Mouse (Mus musculus) left cerebral cortex, adult 2 months (tissue): ENCODE data around the gene Spata20. TPM values are rescaled to one million over a fixed set of nuclear protein-coding genes. Genes with fewer than 3 reads are reported as not detected.

Experiments used
- DNase-seq, 2 experiments: peaks; one replicate each; pipeline ENCODE4 v3.0.0; 2021 to 2022; ENCODE audit warnings: low spot score in 2 of 2, mixed read lengths in 1 of 2; ENCODE audit errors: extremely low spot score in 1 of 2
- H3K27ac ChIP-seq: fragments of 200-600 bp; 2 replicates; pipeline ENCODE4 v1.8.1; 2022
- H3K4me3 ChIP-seq: fragments of 200-600 bp; 2 replicates; pipeline ENCODE4 v1.8.1; 2022
- CTCF ChIP-seq: fragments of 200-600 bp; IDR thresholded peaks from 2 replicates; pipeline ENCODE4 v1.8.1; 2022; ENCODE audit warnings: antibody characterized with exemption, mild to moderate bottlenecking, moderate library complexity
- intact Hi-C: fragments of 180-260 bp; cut with DNase I; formaldehyde crosslinking; loops from one replicate; pipeline ENCODE4 v1.15.1; 2025
- long read RNA-seq, 2 experiments: library from polyadenylated mRNA; stranded (forward); transcript quantifications; one replicate each; pipeline ENCODE4 v2.0.0; 2021; ENCODE audit warnings: borderline mapping rate in 2 of 2
- total RNA-seq, 2 experiments: library from RNA; stranded (reverse); gene quantifications; 2 replicates each; pipeline ENCODE4 v1.2.3; 2021

Gene Spata20
- total RNA-seq, result under 1 TPM; 0.41 to 0.51 TPM
- long read RNA-seq, experiment 1, result 0 reads
- long read RNA-seq, experiment 2, result 0 reads

DNA sequence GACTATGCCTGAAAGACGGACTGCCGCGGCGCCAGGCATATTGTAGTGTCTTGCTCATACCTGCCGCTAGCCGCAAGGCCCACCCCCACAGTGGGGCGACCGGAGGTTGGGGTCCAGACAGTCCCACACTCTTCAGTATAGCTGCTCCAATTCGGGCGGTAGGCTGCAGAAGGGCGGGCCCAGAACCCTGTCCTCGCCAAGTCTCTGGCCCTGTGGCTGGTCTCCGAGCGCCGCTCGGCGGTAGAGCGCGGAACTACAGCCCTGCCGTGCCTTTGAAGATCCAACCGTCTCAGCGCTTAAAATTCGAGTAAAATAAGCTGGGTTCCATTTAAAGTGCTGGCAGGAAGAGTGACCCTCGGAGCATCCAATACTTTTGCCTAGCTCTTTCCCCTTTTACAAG lies at the start of gene Spata20:
Gene Spata20 (minus strand): TSS at position 179 of the 400 bp plus-strand sequence.
- peak; percentile 84 to 95 for DNase-seq
- intact Hi-C loops, result loop anchor here (1.0 to 5.0 kb wide), 3 partner anchors 146 to 354 kb away; no protein-coding TSS in a partner anchor
- no peak within 1 kb of the TSS for H3K27ac ChIP-seq
- peak within 1 kb of the TSS; percentile 26; the same call in 1 of the 2 replicates for H3K4me3 ChIP-seq
- TF ChIP-seq CTCF, result peak; percentile 100

DNA sequence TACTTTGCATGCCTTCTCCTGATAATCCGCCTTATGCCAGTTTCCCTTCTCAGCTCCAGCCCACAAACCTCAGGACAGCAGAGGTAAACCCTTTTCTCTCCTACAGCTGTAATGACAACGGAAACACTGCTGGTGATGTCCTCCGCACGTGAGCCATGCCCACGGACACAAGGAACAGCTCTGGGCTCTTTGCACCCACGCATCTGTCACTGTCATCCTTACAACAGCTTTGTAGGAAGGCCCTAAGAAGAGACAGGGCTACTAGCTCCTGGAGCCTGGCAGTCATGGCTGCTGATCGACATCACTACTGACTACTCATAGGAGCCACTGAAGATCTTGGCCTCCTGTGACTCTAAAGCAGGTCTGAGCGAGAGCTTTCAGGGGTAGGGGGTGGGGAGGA lies 47.2 kb upstream of the Spata20 start:
- DNase-seq, result peak in 1 of 2 experiments; percentile 33
- TF ChIP-seq CTCF, result no peak
- peak overlapping the region; percentile 57; the same call in 1 of the 2 replicates for H3K27ac ChIP-seq
- intact Hi-C loops, result no loop called here
- H3K4me3 ChIP-seq, result no peak overlapping the region

DNA sequence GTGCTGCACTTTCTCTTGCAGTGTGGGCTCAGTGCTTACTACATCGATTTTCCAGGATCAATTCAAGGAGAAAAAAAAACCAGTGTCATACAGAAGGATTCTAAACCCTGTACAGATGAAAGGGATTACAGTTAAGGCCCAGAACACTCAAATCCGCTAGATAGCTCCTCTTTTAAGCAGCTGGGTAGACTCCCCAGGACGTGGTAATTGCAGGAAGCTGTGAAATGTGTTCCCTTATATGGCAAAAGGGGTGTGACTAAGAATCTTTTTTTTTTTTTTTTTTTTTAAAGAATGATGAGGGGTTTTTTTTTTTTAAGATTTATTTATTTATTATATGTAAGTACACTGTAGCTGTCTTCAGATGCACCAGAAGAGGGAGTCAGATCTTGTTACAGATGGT lies 42.9 kb upstream of the Spata20 start:
- no peak for DNase-seq
- Histone ChIP-seq H3K4me3 (no peak overlapping the region), H3K27ac (no peak overlapping the region)
- TF ChIP-seq CTCF, result no peak
- intact Hi-C loops, result no loop called here

DNA sequence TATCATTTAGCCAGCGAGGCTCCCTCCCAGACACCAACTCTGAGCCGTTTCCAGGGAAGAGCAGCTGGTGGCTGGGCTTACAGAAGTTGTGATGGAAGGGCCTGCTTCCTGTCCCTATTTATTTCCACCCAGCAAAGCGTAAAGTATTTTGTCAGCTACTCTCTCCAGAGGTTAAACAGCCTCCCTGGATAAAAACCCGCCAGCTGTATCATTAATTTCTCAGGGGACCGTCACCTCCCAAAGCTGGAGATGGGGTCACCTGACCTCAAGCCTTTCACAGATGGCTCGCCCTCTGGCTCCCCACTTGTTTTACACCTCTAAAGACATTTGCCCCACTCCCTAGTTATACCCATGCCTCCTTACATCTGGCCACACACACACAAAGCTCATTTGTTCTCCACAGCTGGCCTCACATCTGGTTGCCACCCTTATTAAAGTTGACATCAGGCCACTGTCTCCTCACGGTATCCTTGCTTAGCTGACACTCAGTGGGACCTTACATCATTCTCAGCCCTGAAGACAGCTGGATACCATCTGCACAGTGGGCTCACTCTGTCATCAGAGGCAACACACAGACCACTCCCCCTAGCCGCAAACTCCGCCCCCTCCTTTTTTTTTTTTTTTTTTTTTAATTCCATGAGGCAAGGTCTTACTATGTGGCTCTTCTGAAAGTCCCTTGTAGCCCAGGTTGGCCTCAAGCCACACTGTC lies 40.3 kb upstream of the Spata20 start:
- no peak overlapping the region for H3K27ac ChIP-seq
- no peak for DNase-seq
- no peak overlapping the region for H3K4me3 ChIP-seq
- intact Hi-C loops, result no loop called here
- TF ChIP-seq CTCF, result no peak

DNA sequence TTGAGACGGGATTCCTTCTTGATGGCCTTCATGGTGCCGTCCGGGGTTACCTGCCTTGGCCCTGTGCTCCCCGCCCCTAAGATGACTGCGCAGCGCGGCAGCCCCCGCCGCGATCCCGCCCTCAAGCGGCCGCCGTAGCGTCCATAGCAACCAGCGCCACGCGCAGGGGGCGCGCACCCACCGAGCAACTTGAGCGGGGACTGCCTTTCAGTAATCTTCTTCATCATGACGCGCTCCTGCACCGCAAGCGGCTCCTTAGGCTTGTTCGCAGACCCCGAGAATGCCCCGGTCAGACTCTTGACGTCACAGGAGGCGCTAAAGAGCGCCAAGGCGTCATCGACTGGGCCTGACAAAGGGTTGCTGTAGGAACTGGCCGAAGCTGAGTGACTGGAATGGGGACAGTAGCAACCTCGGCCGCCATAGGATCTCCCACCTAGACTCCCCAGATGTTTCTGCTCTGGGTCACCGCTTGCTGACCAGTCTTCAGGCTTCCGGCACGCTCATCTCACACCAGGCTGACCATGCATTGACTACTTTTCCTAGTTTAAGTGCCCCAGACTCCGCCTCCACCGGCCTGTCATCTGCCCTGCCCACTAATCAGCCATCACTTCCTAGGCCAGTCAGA lies 35.4 kb upstream of the Spata20 start, which contains the start of gene Mycbpap:
Gene Mycbpap (minus strand): TSS at position 524 of the 625 bp plus-strand sequence.
- peak within 1 kb of the TSS; percentile 82 for H3K4me3 ChIP-seq
- peak; percentile 57 to 74 for DNase-seq
- no peak; the same call in 1 of the 2 replicates for TF ChIP-seq CTCF
- H3K27ac ChIP-seq, result peak within 1 kb of the TSS; percentile 72
- intact Hi-C loops, result no loop called here

DNA sequence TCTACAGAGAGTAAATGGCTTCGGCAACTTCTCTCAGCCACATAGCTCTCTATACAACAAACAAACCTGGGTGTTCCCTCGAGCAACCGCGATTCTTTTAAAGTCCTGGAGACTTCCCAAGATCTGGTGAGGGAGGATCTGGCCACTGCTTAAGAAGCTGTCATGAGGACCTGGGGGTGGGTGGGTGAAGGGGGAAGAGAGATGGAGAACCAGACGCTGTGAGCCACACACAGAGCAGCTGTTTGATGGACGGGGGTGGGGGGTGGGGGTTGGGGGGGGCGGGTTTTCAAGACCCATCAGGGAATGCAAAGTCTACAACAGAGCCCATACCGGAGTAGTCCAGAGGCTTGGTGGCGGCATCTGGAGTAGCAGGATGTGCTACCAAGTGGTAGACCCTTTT lies 27.5 kb upstream of the Spata20 start:
- no peak overlapping the region for H3K4me3 ChIP-seq
- no peak for DNase-seq
- no peak for TF ChIP-seq CTCF
- no peak overlapping the region for H3K27ac ChIP-seq
- intact Hi-C loops, result no loop called here

DNA sequence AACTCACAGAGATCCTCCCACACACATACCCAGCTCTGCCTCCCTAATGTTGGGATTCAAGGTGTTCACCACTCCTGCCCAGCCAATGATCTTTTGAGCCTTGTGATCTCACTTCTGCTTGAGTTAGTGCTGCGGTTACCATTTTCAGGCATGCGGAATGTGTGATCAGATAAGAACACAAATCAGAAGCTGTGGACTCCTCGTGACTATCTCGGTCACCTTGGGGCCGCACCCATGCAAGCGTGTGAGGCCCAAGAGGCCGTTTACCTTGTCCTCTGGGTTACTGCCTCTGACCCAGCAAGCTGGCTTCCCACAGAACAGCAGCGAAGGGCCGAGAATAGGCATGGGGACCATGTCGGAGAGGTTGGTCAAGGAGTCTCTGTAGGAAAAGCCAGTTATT lies 23.0 kb upstream of the Spata20 start:
- Histone ChIP-seq H3K4me3 (no peak overlapping the region), H3K27ac (no peak overlapping the region)
- TF ChIP-seq CTCF, result no peak
- intact Hi-C loops, result no loop called here
- no peak for DNase-seq

DNA sequence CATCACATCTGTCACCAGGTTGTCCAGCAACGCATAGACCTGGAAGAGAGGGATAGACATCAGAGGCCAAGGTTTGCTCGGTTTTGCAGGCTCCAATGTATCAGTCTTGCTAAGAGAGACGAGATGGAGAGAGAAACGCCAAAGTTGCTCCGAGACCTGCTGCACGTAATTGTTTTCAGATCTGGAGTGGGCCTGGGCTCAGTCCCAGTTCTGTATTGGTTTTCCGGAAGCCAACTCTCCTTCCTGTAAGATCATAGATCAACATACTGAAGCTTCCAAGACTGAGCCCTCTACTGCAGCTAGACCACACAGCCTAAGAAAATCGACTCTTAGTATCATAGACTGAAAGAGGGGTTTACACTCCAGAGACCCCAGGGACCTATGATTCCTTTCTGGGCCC lies 15.5 kb upstream of the Spata20 start:
- no peak for TF ChIP-seq CTCF
- H3K4me3 ChIP-seq, result no peak overlapping the region
- intact Hi-C loops, result no loop called here
- DNase-seq, result no peak
- H3K27ac ChIP-seq, result no peak overlapping the region

DNA sequence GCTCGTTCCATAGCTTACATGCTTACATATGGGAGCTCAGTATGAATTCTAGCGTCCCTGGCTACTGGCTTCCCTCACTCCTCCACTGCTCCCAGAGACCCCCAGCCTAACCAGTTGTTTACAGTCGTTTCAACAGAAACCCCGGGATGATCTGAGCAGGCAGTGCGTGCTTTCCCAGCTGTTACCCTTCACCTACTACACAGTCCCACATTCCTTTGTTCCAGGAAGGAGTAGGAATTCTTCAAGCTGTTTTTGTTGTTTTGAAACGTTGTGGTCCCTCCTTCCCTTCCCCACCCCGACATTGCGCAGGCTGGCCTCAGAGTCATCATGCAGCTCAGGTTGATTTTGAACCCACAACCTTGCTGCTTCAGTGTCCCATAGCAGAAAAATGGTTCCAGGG lies 14.4 kb upstream of the Spata20 start:
- H3K27ac ChIP-seq, result no peak overlapping the region
- TF ChIP-seq CTCF, result no peak
- DNase-seq, result no peak
- H3K4me3 ChIP-seq, result no peak overlapping the region
- intact Hi-C loops, result no loop called here

DNA sequence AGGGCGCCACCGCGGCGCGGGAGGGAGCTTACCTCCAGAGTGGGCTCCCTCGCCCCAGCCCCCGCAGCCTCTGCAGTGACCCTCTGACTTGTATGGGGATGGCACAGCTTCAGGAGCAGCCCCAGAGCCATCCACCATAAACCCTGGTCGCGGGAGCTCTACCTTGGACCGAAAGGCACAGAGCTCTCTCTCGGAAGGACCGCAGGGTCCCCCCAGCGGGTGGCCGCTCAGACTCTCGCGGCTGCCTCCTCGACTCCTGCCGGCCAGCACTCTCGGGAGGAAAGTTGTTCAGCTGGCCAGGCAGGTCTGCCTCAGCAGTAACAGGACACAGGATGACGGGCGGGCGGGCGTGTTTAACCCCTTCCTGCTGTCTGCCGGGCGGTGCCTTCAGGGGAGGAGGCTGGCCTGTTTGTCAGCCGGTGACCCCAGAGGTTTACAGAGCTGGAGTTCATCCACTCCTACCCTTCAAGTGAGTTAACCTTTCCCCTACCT lies 13.7 kb upstream of the Spata20 start, which contains the start of gene Epn3:
Gene Epn3 (minus strand): TSS at position 314 of the 492 bp plus-strand sequence.
- no peak for DNase-seq
- intact Hi-C loops, result no loop called here
- H3K4me3 ChIP-seq, result peak within 1 kb of the TSS; percentile 32
- no peak for TF ChIP-seq CTCF
- no peak within 1 kb of the TSS for H3K27ac ChIP-seq

DNA sequence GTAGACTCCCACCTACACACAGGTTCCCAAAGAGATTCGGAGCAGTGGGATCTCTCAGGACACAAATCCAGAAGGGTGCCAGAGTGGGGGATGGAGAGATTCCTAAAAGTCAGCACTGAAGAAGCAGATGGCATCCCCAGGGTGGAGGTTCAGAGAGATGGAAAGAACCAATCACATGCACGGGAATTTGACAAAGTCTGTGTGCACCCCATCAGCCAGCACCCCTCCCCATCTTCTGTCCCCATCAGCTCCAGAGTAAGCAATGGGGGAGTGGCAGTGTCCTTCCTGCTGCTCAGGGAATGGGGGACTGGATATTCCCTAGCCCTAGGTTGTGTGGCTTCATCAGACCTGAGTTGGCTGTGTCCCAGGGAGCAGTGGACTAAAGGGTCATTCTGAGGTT lies 13.1 kb upstream of the Spata20 start:
- intact Hi-C loops, result no loop called here
- DNase-seq, result no peak
- TF ChIP-seq CTCF, result no peak
- H3K27ac ChIP-seq, result no peak overlapping the region
- H3K4me3 ChIP-seq, result peak overlapping the region; percentile 19; the same call in 1 of the 2 replicates
